Mouse (Mus musculus): ENCODE data around the gene Stx19. TPM values are rescaled to one million over a fixed set of nuclear protein-coding genes. Genes with fewer than 3 reads are reported as not detected.

Gene Stx19
- total RNA-seq, 1 experiment from 2014 or later: not detected

- DNase-seq: no peak
Observed at GRCm38 (mm10) chr16:62852464-62853252, 38.2 kb downstream of the Stx19 start.

GRCm38 (mm10) chr16:62853611-62854126 is 39.2 kb downstream of the Stx19 start:
- DNase-seq: no peak

GRCm38 (mm10) chr16:62854191-62855068 is 40.0 kb downstream of the Stx19 start, which contains the start of gene Pros1:
Pros1 (plus strand) TSS chr16:62854307.
- DNase-seq: peak; percentile 76

GRCm38 (mm10) chr16:62855385-62855784 is 40.9 kb downstream of the Stx19 start:
- no peak for DNase-seq

- no peak for DNase-seq
Observed at GRCm38 (mm10) chr16:62856273-62856672, 41.8 kb downstream of the Stx19 start.

GRCm38 (mm10) chr16:62857498-62857897 is 43.0 kb downstream of the Stx19 start:
- DNase-seq: no peak

DNA sequence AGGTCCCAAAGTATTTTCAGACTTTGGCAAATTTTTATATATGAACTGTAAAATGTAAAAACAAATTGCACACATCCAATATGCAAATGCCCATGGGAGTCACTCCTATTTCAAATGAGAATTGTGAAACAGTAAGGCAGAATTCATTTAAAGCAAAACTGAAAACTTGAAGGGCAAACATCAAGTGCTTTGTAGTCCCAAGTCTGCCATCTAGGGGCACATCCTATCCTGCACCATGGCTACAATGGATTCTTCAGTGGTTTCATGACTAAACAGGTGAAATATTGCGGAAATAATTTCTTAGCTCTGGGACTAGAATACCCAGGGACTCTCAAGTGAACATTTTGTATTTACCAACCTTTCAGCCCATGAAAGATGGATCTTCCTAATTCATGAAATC is 43.5 kb downstream of the Stx19 start:
- no peak for DNase-seq

DNA sequence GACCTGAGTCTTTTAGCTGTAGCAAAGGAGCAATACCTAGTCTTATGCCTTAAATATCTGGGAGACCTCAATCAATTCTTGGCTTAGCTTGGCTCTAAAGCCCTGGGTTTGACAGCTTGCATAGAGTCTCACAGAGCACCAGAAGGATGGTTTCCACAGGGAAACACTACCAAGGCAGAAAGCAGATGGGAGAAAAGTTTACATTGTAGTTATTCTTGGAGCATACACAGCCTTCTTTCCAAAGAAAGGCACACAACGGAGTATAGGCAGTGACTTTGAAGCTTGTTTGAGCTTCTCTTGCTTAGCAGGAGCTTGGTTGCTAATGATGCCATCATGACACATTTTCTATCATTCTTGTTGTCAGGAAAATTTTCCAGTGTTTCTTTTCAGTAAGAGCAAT is 45.7 kb downstream of the Stx19 start:
- no peak for DNase-seq

DNA sequence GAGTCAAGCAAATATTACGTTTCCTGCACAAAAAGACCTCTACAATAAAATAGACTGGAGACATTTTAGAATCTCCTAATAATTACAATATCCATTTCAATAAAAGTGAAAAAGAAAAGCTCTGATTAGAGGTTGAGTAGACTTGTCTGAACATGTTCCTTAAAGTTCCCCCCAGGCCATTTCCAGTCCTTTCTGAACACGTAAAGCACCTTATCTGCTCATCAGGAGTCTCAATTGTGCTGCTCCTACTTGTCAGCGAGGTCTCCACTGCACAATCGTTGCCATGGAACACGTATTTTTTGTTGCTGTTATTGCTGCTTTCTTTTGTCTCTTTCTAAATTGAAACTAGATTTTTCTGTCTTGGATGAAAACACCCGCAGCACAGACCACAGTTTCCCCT is 47.0 kb downstream of the Stx19 start:
- no peak for DNase-seq

DNA sequence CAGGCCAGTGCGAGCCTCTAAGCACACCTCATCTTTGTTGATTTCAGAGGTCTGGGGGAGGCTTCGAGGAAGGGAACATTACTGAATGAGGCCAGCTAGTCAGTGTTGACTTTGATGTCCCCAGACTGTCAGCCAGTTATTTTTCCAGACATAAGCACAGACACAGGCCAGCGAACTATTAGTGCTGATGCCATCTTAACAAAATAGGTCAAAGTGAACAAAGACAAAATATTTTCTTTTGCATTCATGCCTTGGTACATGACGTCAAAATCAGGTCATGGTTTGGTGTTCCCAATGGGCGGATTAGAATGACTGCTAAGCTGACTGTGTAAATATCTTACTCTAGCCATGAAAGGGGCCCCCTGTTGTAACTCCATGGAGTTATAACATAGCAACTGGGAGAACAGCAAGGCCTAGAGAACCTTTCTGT is 58.2 kb downstream of the Stx19 start:
- no peak for DNase-seq

- no peak for DNase-seq
Observed at GRCm38 (mm10) chr16:62873180-62873579, 58.7 kb downstream of the Stx19 start.

Small RNA genes within 50 kb of the gene (microRNA-seq; reads per million reads assigned to microRNA genes)
- 0 reads per million in 2 experiments for gene Gm25986

Other genes starting within 250 kb of the Stx19 start
- gene Nsun3, start 27.9 kb upstream of the Stx19 start, total RNA-seq (2021): 19.9 and 23.9 TPM in 2 replicates
- 14.2 and 16.1 TPM in 2 replicates for gene Arl13b, start 32.4 kb downstream of the Stx19 start, total RNA-seq (2021)
- gene Pros1, start 39.6 kb downstream of the Stx19 start, total RNA-seq (2021): 48.8 and 57.5 TPM in 2 replicates